Mouse (Mus musculus) retina, postnatal 1 day (tissue): ENCODE measurements around the gene D6Ertd527e.

Experiments
- DNase-seq: peaks from one replicate; pipeline ENCODE4 v3.0.0-alpha.2; 2012

Gene D6Ertd527e

DNA sequence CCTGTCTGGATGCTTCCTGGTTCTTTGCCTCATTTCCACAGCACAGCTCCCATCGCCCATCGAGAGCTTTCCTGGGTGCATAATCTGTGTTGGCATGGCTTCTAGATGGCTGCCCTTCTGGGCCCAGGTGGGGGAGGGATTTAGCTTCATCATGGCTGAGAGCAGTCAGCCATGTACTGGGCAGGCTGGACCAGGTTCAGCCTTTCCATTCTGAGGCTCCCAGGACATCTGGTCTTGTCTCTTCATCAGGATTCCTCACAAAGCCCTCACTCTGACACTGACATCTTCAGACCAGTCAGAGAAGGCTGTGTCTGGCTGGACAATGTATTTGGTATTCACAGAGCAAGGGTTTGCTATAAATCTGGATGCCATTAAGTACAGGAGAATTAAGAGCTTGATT, 11.4 kb downstream of the D6Ertd527e start:
- no peak for DNase-seq

DNA sequence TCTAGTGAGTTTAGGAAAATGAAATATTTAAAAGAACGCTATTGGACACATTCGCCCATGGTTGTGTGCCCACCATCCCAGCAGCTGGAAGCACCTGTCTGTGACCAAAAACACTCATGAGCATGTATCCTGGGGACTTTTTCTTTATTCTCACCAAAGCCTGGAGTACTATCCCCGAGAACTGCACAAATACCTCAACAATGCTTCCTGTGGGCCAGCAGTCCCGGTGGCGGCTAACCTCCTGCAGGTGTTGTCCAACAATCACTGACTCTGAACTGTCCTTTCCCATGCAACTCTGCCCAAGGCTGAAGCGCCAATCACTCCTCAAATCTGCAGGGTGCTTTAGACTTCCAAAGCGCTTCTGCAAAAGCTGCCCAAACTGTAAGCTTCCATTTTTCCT, 12.1 kb downstream of the D6Ertd527e start:
- no peak for DNase-seq

GRCm38 (mm10) chr6:87119066-87119837, 14.7 kb downstream of the D6Ertd527e start:
- DNase-seq = no peak

DNA sequence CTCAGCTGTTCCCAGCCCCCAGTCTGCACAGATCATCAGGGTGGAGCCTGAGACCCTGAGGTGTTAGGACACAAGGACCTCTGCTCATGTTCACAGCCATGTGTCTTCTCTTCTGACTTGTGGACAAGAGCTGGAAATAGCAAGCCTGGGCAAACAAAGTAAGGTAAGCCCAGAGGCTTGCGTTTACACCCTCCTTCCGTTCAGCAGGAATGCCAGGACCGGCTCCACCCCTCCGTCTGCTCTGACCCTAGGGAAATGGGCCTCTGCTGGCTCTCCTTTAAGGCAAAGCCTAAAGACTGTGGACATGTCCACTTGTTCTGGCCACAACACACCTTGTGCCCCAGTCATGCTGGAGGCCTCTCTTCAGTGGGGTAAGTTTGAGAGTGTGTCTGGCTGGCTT, 15.4 kb downstream of the D6Ertd527e start:
- DNase-seq = no peak

GRCm38 (mm10) chr6:87120661-87121060, 16.1 kb downstream of the D6Ertd527e start:
- DNase-seq = no peak

GRCm38 (mm10) chr6:87121961-87122360, 17.4 kb downstream of the D6Ertd527e start:
- no peak for DNase-seq

DNA sequence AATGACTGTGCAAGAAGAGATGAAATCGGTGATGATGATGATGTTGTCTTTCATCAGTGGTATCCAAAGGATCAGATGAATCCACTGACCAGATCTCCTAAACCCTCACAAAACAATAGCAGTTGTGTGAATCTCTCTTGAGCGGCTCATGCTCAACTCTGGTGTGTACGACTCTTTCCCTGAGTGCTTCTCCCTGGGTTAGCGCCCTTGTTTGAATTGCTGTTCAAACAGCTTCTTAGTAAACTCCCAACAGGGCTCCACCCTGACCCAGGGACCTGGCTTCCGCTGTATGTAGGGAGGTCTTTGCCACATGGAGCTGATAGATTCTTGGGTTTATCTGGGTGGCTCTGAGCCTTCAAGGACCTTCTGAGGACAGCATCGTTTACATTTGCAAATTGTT, 18.9 kb downstream of the D6Ertd527e start:
- no peak for DNase-seq

GRCm38 (mm10) chr6:87123973-87124372, 19.4 kb downstream of the D6Ertd527e start:
- DNase-seq = no peak

- no peak for DNase-seq
Observed at GRCm38 (mm10) chr6:87127049-87127753, 22.7 kb downstream of the D6Ertd527e start.

GRCm38 (mm10) chr6:87129861-87130260, 25.3 kb downstream of the D6Ertd527e start:
- DNase-seq = no peak

GRCm38 (mm10) chr6:87130628-87131027, 26.1 kb downstream of the D6Ertd527e start:
- DNase-seq = no peak

GRCm38 (mm10) chr6:87131078-87131477, 26.5 kb downstream of the D6Ertd527e start:
- no peak for DNase-seq

DNA sequence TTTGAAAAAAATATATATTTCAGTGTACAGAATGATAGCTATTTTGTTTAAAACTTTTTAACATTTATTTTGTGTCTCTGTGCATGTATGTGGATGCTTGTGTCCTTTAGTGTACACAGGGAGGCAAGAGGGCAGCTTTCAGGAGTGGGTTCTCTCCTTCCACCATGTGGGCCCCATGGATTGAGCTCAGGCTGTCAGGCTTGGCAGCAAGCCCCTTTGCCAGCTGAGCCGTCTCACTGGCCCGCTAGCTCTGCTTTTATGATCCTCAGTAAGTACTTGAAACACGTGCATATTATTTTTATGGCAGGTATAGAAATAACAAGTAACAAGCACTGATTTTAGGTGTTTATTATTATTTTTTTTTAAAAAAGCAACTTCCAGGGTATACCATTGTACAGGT, 29.0 kb downstream of the D6Ertd527e start:
- DNase-seq = no peak

GRCm38 (mm10) chr6:87133966-87134546, 29.5 kb downstream of the D6Ertd527e start:
- no peak for DNase-seq

DNA sequence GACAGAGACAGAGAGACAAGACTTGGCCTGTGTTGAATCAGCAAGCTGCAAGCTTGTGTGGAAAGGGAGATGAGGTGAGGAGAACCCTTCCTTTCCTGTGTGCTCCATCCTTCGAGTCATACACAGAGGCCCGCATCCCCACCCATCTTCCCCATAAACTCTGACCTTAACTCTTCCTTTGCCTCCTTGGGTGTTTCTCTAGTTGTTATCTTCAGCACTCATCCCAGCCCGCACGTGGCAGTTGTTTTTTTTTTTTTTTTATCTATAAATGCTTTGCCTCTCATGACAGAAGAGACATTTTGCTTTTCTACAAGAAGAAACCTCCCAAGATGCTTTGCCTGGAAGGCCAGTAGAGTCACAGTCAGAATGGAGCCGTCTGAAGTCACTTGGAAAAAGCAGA, 33.9 kb downstream of the D6Ertd527e start:
- no peak for DNase-seq

- no peak for DNase-seq
Observed at GRCm38 (mm10) chr6:87139796-87140553, 35.4 kb downstream of the D6Ertd527e start.

GRCm38 (mm10) chr6:87142239-87142638, 37.7 kb downstream of the D6Ertd527e start:
- no peak for DNase-seq

GRCm38 (mm10) chr6:87143594-87143993, 39.0 kb downstream of the D6Ertd527e start:
- no peak for DNase-seq

DNA sequence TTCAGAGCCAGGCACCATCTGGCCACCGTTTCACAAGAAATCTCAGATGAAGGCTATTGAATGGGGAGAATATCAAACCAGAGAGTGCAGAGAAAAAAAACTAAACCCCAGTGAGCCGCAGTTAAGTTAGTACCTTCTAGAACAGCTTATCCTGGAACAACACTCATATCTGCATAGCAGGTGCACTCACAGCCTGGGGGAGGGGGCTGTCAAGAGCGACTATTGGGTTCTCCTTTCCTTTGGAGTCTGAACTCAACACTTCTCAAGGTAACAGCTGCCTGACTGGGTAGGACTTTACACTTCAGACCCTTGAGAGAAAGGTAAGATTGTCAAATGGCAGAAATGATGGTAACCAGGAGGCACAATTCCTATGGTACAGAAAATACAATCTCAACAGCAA, 43.4 kb downstream of the D6Ertd527e start:
- no peak for DNase-seq

- DNase-seq = no peak
Observed at GRCm38 (mm10) chr6:87150471-87150870, 45.9 kb downstream of the D6Ertd527e start.

GRCm38 (mm10) chr6:87151427-87151826, 46.9 kb downstream of the D6Ertd527e start:
- DNase-seq = no peak

- no peak for DNase-seq
Observed at GRCm38 (mm10) chr6:87152461-87153230, 48.1 kb downstream of the D6Ertd527e start.

DNA sequence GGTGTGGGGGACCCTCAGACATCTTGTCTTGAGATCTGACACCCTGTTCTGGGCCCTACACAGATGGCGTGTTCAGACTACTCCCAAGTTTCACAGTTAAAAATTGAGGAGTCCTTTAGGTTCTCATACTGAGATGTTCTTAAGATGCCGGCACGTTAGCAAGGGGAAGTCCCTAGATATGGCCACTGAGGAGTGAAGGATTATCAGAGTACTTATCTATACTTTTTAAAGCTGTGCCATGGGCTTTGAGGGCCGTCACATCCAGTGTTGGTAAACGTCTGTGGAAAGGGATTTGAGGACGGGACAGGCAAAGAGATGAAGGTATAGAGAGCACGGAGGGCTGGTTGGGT, 48.7 kb downstream of the D6Ertd527e start:
- no peak for DNase-seq
